Comparison of ENCODE assay signal across 18 mouse cellular contexts in the genomic region with DNA sequence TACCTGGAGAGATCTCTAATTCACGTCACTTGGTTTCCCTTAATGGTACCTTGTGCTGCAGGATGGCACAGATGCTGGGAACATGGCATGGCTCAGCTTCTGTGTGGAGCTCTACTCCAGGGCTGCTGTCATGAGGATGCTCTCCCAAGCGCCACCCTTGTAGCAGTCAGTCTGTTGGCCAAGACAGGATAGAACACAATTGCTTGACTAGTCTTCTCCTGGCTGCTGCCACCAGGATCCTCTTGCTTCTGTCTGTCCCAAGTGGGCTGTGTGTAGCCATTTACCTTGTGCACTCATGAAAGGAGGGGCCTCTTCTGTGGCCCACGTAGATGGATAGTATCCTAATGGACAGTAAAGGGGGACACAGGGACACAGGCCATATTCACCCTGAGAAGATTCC. TPM values are rescaled to one million over a fixed set of nuclear protein-coding genes. Genes with fewer than 3 reads are reported as not detected.
DNase-seq lines count a peak whose midpoint lies in the region; ATAC-seq lines count a peak whose summit lies in the region.
"Had no signal": no experiment of that assay in that cellular context is flagged by ENCODE, and none has a peak within 500 bp of the region (broad histone marks: within the 10 kb centered on the region; RNA-seq: fewer than 3 reads in every experiment).

No protein-coding gene starts in this region.

- peak; percentile 68 for DNase-seq in heart, adult 11 months
- DNase-seq in liver, embryonic 11.5 days (ENCODE audit: low spot score): no peak
- DNase-seq in midbrain, embryonic 11.5 days (ENCODE audit: low spot score, missing footprints): no peak
- DNase-seq: B cell, adult 2 months; cerebellum, adult 18-20 months; cerebellum, adult 9-10 months; cerebellum, postnatal 14 days; gastrocnemius, postnatal 25 days; heart, adult 2 months had no signal

- no peaks in the 10 kb centered on the region for H3K36me3 ChIP-seq in heart, embryonic 12.5 days
- no peaks in the 10 kb centered on the region for H3K36me3 ChIP-seq in liver, embryonic 12.5 days
- H3K36me3 ChIP-seq in liver, embryonic 11.5 days (ENCODE audit: control insufficient read depth, insufficient read depth, low read length): no peaks in the 10 kb centered on the region
- H3K36me3 ChIP-seq in midbrain, embryonic 13.5 days: no peaks in the 10 kb centered on the region
- no peaks in the 10 kb centered on the region for H3K36me3 ChIP-seq in midbrain, embryonic 11.5 days (ENCODE audit: control insufficient read depth, insufficient read depth, low read length)
- H3K36me3 ChIP-seq: forebrain, embryonic 10.5 days; forebrain, embryonic 15.5 days; G1E; heart, embryonic 10.5 days; hindbrain, embryonic 12.5 days had no signal

- 79% methylated on average over 3 of the region's 3 CpGs for WGBS in heart, embryonic 12.5 days
- 68% methylated on average over 3 of the region's 3 CpGs for WGBS in liver, embryonic 12.5 days (ENCODE audit: insufficient replicate concordance)
- 73% methylated on average over 3 of the region's 3 CpGs for WGBS in liver, embryonic 11.5 days
- 90% methylated on average over 3 of the region's 3 CpGs for WGBS in midbrain, embryonic 13.5 days
- 89% methylated on average over 3 of the region's 3 CpGs for WGBS in midbrain, embryonic 11.5 days

- H3K27ac ChIP-seq in heart, embryonic 12.5 days (ENCODE audit: poor library complexity, severe bottlenecking): no peak overlapping the region
- H3K27ac ChIP-seq in liver, embryonic 12.5 days: no peak overlapping the region
- H3K27ac ChIP-seq in liver, embryonic 11.5 days (ENCODE audit: low read depth, low read length): no peak overlapping the region
- no peak overlapping the region for H3K27ac ChIP-seq in midbrain, embryonic 13.5 days
- H3K27ac ChIP-seq in midbrain, embryonic 11.5 days (ENCODE audit: low read depth, low read length): no peak overlapping the region
- H3K27ac ChIP-seq: heart, adult 2 months had no signal

- no peak overlapping the region for H3K4me3 ChIP-seq in heart, embryonic 12.5 days
- no peak overlapping the region for H3K4me3 ChIP-seq in liver, embryonic 12.5 days
- no peak overlapping the region for H3K4me3 ChIP-seq in liver, embryonic 11.5 days (ENCODE audit: low read depth, low read length)
- no peak overlapping the region for H3K4me3 ChIP-seq in midbrain, embryonic 13.5 days (replicated peaks)
- H3K4me3 ChIP-seq in midbrain, embryonic 11.5 days (ENCODE audit: low read depth, low read length): no peak overlapping the region
- H3K4me3 ChIP-seq: forebrain, embryonic 15.5 days; heart, adult 2 months; hindbrain, embryonic 12.5 days had no signal

- 0 out of 2 replicates have a peak, but pooled peaks cover 7% of the 10 kb centered on the region for H3K4me1 ChIP-seq in heart, embryonic 12.5 days (replicated peaks)
- H3K4me1 ChIP-seq in liver, embryonic 12.5 days: no peaks in the 10 kb centered on the region
- H3K4me1 ChIP-seq in liver, embryonic 11.5 days (replicated peaks; ENCODE audit: control insufficient read depth, insufficient read depth, low read length): peaks cover 3% of the 10 kb centered on the region; the same call in 1 of the 2 replicates
- H3K4me1 ChIP-seq in midbrain, embryonic 13.5 days (replicated peaks): peaks cover 14% of the 10 kb centered on the region
- peaks cover 6% of the 10 kb centered on the region for H3K4me1 ChIP-seq in midbrain, embryonic 11.5 days (ENCODE audit: control insufficient read depth, insufficient read depth, low read length)

- ATAC-seq in heart, embryonic 12.5 days (ENCODE audit: insufficient number of reproducible peaks, low FRiP score): no peak
- ATAC-seq in liver, embryonic 12.5 days: 0 out of 2 replicates have a peak, but pooled peaks have one; percentile 13
- ATAC-seq in liver, embryonic 11.5 days (replicated peaks; ENCODE audit: low FRiP score): no peak
- 0 out of 2 replicates have a peak, but pooled peaks have one; percentile 31 for ATAC-seq in midbrain, embryonic 13.5 days
- no peak for ATAC-seq in midbrain, embryonic 11.5 days (ENCODE audit: low FRiP score)
- ATAC-seq: Patski had no signal

- H3K9ac ChIP-seq in heart, embryonic 12.5 days: no peak overlapping the region
- no peak overlapping the region for H3K9ac ChIP-seq in liver, embryonic 12.5 days
- H3K9ac ChIP-seq in liver, embryonic 11.5 days (ENCODE audit: low read depth, low read length): no peak overlapping the region
- H3K9ac ChIP-seq in midbrain, embryonic 13.5 days (replicated peaks): no peak overlapping the region
- H3K9ac ChIP-seq in midbrain, embryonic 11.5 days (ENCODE audit: low read length): no peak overlapping the region
- H3K9ac ChIP-seq: forebrain, embryonic 15.5 days had no signal

- H3K27me3 ChIP-seq in heart, embryonic 12.5 days (replicated peaks): no peaks in the 10 kb centered on the region
- peaks cover 5% of the 10 kb centered on the region; the same call in 1 of the 2 replicates for H3K27me3 ChIP-seq in liver, embryonic 12.5 days (replicated peaks)
- H3K27me3 ChIP-seq in liver, embryonic 11.5 days (replicated peaks; ENCODE audit: control insufficient read depth, insufficient read depth, low read length): peaks cover 2% of the 10 kb centered on the region; the same call in 1 of the 2 replicates
- H3K27me3 ChIP-seq in midbrain, embryonic 13.5 days: no peaks in the 10 kb centered on the region
- no peaks in the 10 kb centered on the region; the same call in 1 of the 2 replicates for H3K27me3 ChIP-seq in midbrain, embryonic 11.5 days (ENCODE audit: control insufficient read depth, insufficient read depth, low read length)
- H3K27me3 ChIP-seq: forebrain, embryonic 15.5 days; hindbrain, embryonic 12.5 days; Patski had no signal

- H3K4me2 ChIP-seq in heart, embryonic 12.5 days: no peak overlapping the region
- H3K4me2 ChIP-seq in liver, embryonic 12.5 days: no peak overlapping the region
- H3K4me2 ChIP-seq in liver, embryonic 11.5 days: no peak overlapping the region
- H3K4me2 ChIP-seq in midbrain, embryonic 13.5 days (replicated peaks): no peak overlapping the region
- H3K4me2 ChIP-seq in midbrain, embryonic 11.5 days: no peak overlapping the region

- no peaks in the 10 kb centered on the region for H3K9me3 ChIP-seq in heart, embryonic 12.5 days (replicated peaks)
- H3K9me3 ChIP-seq in liver, embryonic 12.5 days (replicated peaks): no peaks in the 10 kb centered on the region
- no peaks in the 10 kb centered on the region for H3K9me3 ChIP-seq in liver, embryonic 11.5 days (ENCODE audit: control insufficient read depth, low read length)
- no peaks in the 10 kb centered on the region for H3K9me3 ChIP-seq in midbrain, embryonic 13.5 days
- no peaks in the 10 kb centered on the region for H3K9me3 ChIP-seq in midbrain, embryonic 11.5 days (ENCODE audit: control insufficient read depth, low read length)
- H3K9me3 ChIP-seq: forebrain, embryonic 10.5 days; forebrain, embryonic 15.5 days; heart, embryonic 10.5 days; hindbrain, embryonic 12.5 days had no signal

RNA-seq across cellular contexts. Expression of a gene that starts 28.5 kb away (rescaled TPM):
- polyA plus RNA-seq in heart, embryonic 12.5 days (2016; fragmentation: Nextera tagmentation; extraction: Ambion mirVana): 6.2 and 7.7 TPM in 2 replicates
- polyA plus RNA-seq in liver, embryonic 12.5 days (2016; fragmentation: Nextera tagmentation; extraction: Ambion mirVana): 9.6 and 10.4 TPM in 2 replicates
- polyA plus RNA-seq in liver, embryonic 11.5 days (2014; fragmentation: Nextera tagmentation; extraction: Ambion mirVana): 8.3 and 8.9 TPM in 2 replicates
- 5.6 and 5.9 TPM in 2 replicates for polyA plus RNA-seq in midbrain, embryonic 13.5 days (2015; fragmentation: Nextera tagmentation; extraction: Ambion mirVana)
- 5.2 and 6.2 TPM in 2 replicates for polyA plus RNA-seq in midbrain, embryonic 11.5 days (2014; fragmentation: Nextera tagmentation; extraction: Ambion mirVana)

Comparison
In these comparisons a context has a peak if more than half of its experiments do, and no peak if none do; other contexts are left out.
1. ATAC-seq: peak in liver, embryonic 12.5 days (single experiment) and midbrain, embryonic 13.5 days (single experiment); none in heart, embryonic 12.5 days (single experiment), liver, embryonic 11.5 days (single experiment) and midbrain, embryonic 11.5 days (single experiment).